Mouse (Mus musculus) intestine, postnatal 0 days (tissue): ENCODE measurements around the gene Mettl9. TPM values are rescaled to one million over a fixed set of nuclear protein-coding genes. Genes with fewer than 3 reads are reported as not detected.

Experiments
- ATAC-seq: fragments of 200-750 bp; cut with Nextera tagmentation; 2 replicates; pipeline ENCODE4 v1.8.0; 2017; ENCODE audit warnings: mild to moderate bottlenecking, moderate TSS enrichment, moderate library complexity
- H3K27ac ChIP-seq: fragments of 300-500 bp; sonication (generic); 2 replicates; pipeline ENCODE4 v1.5.1; 2014; ENCODE audit warnings: mild to moderate bottlenecking, low read depth, low read length, moderate library complexity
- H3K27me3 ChIP-seq: fragments of 300-500 bp; sonication (generic); replicated peaks from 2 replicates; pipeline ENCODE4 v1.6.1; 2014; ENCODE audit warnings: low read length, mixed read lengths; ENCODE audit not compliant: control insufficient read depth, insufficient read depth
- H3K36me3 ChIP-seq: fragments of 300-500 bp; sonication (generic); 2 replicates; pipeline ENCODE4 v1.6.1; 2014; ENCODE audit warnings: mild to moderate bottlenecking, moderate library complexity; ENCODE audit not compliant: control insufficient read depth, insufficient read depth
- H3K4me1 ChIP-seq: fragments of 300-500 bp; sonication (generic); replicated peaks from 2 replicates; pipeline ENCODE4 v1.6.1; 2014; ENCODE audit warnings: antibody characterized with exemption, low read length, mixed read lengths; ENCODE audit not compliant: control insufficient read depth, insufficient read depth
- H3K4me2 ChIP-seq: fragments of 300-500 bp; sonication (generic); replicated peaks from 2 replicates; pipeline ENCODE4 v1.6.1; 2014; ENCODE audit warnings: low read depth, mild to moderate bottlenecking, moderate library complexity
- H3K4me3 ChIP-seq: fragments of 300-500 bp; sonication (generic); 2 replicates; pipeline ENCODE4 v1.5.1; 2014; ENCODE audit warnings: low read depth, low read length
- H3K9ac ChIP-seq: fragments of 300-500 bp; sonication (generic); 2 replicates; pipeline ENCODE4 v1.6.1; 2014; ENCODE audit warnings: mild to moderate bottlenecking, low read depth, low read length
- H3K9me3 ChIP-seq: fragments of 300-500 bp; sonication (generic); 2 replicates; pipeline ENCODE4 v1.6.1; 2016; ENCODE audit warnings: mixed run types; ENCODE audit not compliant: control insufficient read depth
- CTCF ChIP-seq: sonication (generic); IDR thresholded peaks from 2 replicates; pipeline ENCODE4 v1.5.1; 2016; ENCODE audit warnings: low read depth, mild to moderate bottlenecking, control low read depth, antibody characterized with exemption, moderate library complexity
- WGBS: fragments of 180-500 bp; shearing (Covaris S2); extraction: QIAGEN DNeasy Blood & Tissue Kit; methylation state at CpG from one replicate; pipeline ENCODE4 v1.1.7; 2014; 5-methylcytosine and 5-hydroxymethylcytosine counted together
- polyA plus RNA-seq: library from polyadenylated mRNA; unstranded; fragments of >200 nt; fragmentation: Nextera tagmentation; extraction: Ambion mirVana; gene quantifications from 2 replicates; pipeline ENCODE4 v1.2.1, GENCODE M21; 2015

The Mettl9 gene
- polyA plus RNA-seq, result 85.4 and 89.4 TPM in 2 replicates

- peak; percentile 97 for ATAC-seq
Observed at GRCm38 (mm10) chr7:121033856-121034652, at the start of gene Mettl9. Mettl9 (plus strand) TSS chr7:121034445.

GRCm38 (mm10) chr7:120991191-120991590 is 43.1 kb upstream of the Mettl9 start:
- WGBS, result 79% methylated on average over 8 of the region's 8 CpGs
- no peak overlapping the region for H3K4me3 ChIP-seq
- H3K27ac ChIP-seq, result no peak overlapping the region
- ATAC-seq, result no peak
- H3K36me3 ChIP-seq, result no peaks in the 10 kb centered on the region
- no peaks in the 10 kb centered on the region for H3K27me3 ChIP-seq
- H3K4me2 ChIP-seq, result no peak overlapping the region
- no peak for TF ChIP-seq CTCF
- H3K9ac ChIP-seq, result no peak overlapping the region
- no peaks in the 10 kb centered on the region for H3K9me3 ChIP-seq
- no peaks in the 10 kb centered on the region for H3K4me1 ChIP-seq

More at GRCm38 (mm10) chr7:121033856-121034652, at the start of gene Mettl9:
- Histone ChIP-seq H3K4me3 (peak within 1 kb of the TSS; percentile 99), H3K27ac (peak within 1 kb of the TSS; percentile 92), H3K9me3 (no peaks in the 10 kb centered on the region), H3K36me3 (no peaks in the 10 kb centered on the region), H3K4me2 (peak within 1 kb of the TSS; percentile 88), H3K4me1 (peaks cover 7% of the 10 kb centered on the region), H3K9ac (peak within 1 kb of the TSS; percentile 99), H3K27me3 (no peaks in the 10 kb centered on the region)
- WGBS, result 2% methylated on average over 41 of the region's 43 CpGs
- peak; percentile 42 for TF ChIP-seq CTCF

- WGBS, result 61% methylated on average over 2 of the region's 2 CpGs
- Histone ChIP-seq H3K4me3 (no peak overlapping the region), H3K4me1 (no peaks in the 10 kb centered on the region), H3K27ac (peak overlapping the region; percentile 68), H3K9me3 (no peaks in the 10 kb centered on the region), H3K9ac (no peak overlapping the region), H3K36me3 (no peaks in the 10 kb centered on the region), H3K27me3 (no peaks in the 10 kb centered on the region), H3K4me2 (no peak overlapping the region)
- no peak for ATAC-seq
- no peak for TF ChIP-seq CTCF
Observed at GRCm38 (mm10) chr7:120999021-120999530, 35.2 kb upstream of the Mettl9 start.

GRCm38 (mm10) chr7:121000065-121000822 is 34.0 kb upstream of the Mettl9 start:
- Histone ChIP-seq H3K27ac (peak overlapping the region; percentile 69), H3K9ac (no peak overlapping the region), H3K4me3 (no peak overlapping the region), H3K36me3 (no peaks in the 10 kb centered on the region), H3K9me3 (no peaks in the 10 kb centered on the region), H3K4me1 (no peaks in the 10 kb centered on the region), H3K4me2 (no peak overlapping the region), H3K27me3 (no peaks in the 10 kb centered on the region)
- WGBS, result 40% methylated on average over 3 of the region's 3 CpGs
- peak; percentile 59 for ATAC-seq
- no peak for TF ChIP-seq CTCF

- no peak overlapping the region for H3K4me3 ChIP-seq
- H3K4me2 ChIP-seq, result no peak overlapping the region
- H3K27ac ChIP-seq, result peak overlapping the region; percentile 86
- WGBS, result 83% methylated on average over 3 of the region's 3 CpGs
- ATAC-seq, result no peak
- H3K27me3 ChIP-seq, result no peaks in the 10 kb centered on the region
- no peaks in the 10 kb centered on the region for H3K9me3 ChIP-seq
- no peaks in the 10 kb centered on the region for H3K36me3 ChIP-seq
- no peak overlapping the region for H3K9ac ChIP-seq
- TF ChIP-seq CTCF, result no peak
- H3K4me1 ChIP-seq, result no peaks in the 10 kb centered on the region
Observed at GRCm38 (mm10) chr7:121001879-121002278, 32.4 kb upstream of the Mettl9 start.

- 0 out of 2 replicates have a peak, but pooled peaks have one; percentile 28 for TF ChIP-seq CTCF
- Histone ChIP-seq H3K36me3 (no peaks in the 10 kb centered on the region), H3K27me3 (no peaks in the 10 kb centered on the region), H3K9ac (no peak overlapping the region), H3K4me3 (no peak overlapping the region), H3K4me1 (no peaks in the 10 kb centered on the region), H3K27ac (peak overlapping the region; percentile 91), H3K4me2 (no peak overlapping the region), H3K9me3 (no peaks in the 10 kb centered on the region)
- WGBS, result 57% methylated on average over 5 of the region's 5 CpGs
- ATAC-seq, result peak; percentile 72
Observed at GRCm38 (mm10) chr7:121002407-121002928, 31.8 kb upstream of the Mettl9 start.
